Mouse (Mus musculus): ENCODE measurements at regions not wholly inside any gene's neighbourhood (a gene's known extent, or its start where the extent isn't known, plus 50 kb on each side); places are given as distances from the start of the nearest gene placed in this dataset.

DNA sequence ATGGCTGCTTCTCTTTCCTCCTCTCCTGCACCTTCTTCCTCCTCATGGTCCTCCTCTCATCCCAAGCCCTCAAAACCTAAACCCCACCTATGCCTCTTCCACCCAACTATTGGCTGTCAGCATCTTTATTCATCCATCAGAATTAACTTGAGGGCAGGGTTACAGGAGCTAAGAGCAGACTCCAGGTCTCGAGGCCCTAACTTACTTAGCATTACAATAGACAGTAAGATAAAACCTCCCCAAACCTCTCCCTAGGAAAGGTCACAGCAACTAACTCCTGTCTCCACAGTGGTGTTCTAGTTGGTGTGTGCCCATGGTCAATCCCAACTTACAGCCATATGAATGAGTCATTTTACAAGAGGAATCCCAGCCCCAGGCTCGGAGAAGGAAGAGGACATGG lies 88.3 kb upstream of the Rpl38 start:
- TF ChIP-seq POLR2A (IDR thresholded peaks at IDR 0.05; ENCODE audit: borderline replicate concordance, extremely low read depth, low read depth, low read length) (no peak), CTCF (IDR thresholded peaks at IDR 0.05; ENCODE audit: insufficient read depth, low read length) (no peak)
- 71% methylated on average over 2 of the region's 2 CpGs for WGBS
- Histone ChIP-seq H3K4me1 (ENCODE audit: control insufficient read depth, insufficient read depth, low read length) (no peaks in the 10 kb centered on the region), H3K4me3 (replicated peaks; ENCODE audit: extremely low read depth, low read depth, low read length) (no peak overlapping the region)
- DNase-seq: no peak

DNA sequence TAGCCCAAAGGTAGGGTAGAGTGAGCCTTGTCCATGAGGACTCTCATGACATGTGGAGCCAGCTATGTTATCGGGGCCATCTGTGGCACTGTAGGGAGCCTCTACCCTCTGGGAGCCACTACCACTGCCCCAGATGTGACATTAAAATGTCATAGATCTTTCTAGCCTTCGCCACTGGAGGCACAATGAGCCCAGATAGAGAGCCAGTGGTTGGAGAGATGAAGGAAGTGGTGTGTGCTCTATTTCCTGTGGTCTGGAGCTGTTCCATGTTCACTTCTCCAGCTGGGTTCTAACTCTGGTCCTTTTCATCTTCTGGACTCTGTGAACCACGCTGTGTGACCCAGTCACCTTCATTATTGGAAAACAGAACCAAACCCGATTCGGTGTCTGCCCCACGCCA lies 89.8 kb upstream of the Rpl38 start:
- no peak for DNase-seq
- WGBS: 77% methylated on average over 6 of the region's 6 CpGs
- Histone ChIP-seq H3K4me3 (replicated peaks; ENCODE audit: extremely low read depth, low read depth, low read length) (no peak overlapping the region), H3K4me1 (ENCODE audit: control insufficient read depth, insufficient read depth, low read length) (no peaks in the 10 kb centered on the region)
- TF ChIP-seq POLR2A (IDR thresholded peaks at IDR 0.05; ENCODE audit: borderline replicate concordance, extremely low read depth, low read depth, low read length): no peak

GRCm38 (mm10) chr11:114576803-114577202 lies 91.5 kb upstream of the Rpl38 start:
- no peak for TF ChIP-seq POLR2A (IDR thresholded peaks at IDR 0.05; ENCODE audit: borderline replicate concordance, extremely low read depth, low read depth, low read length)
- no peaks in the 10 kb centered on the region for H3K4me1 ChIP-seq (ENCODE audit: control insufficient read depth, insufficient read depth, low read length)
- DNase-seq: no peak
- WGBS: 81% methylated on average over 8 of the region's 8 CpGs
- H3K4me3 ChIP-seq (replicated peaks; ENCODE audit: extremely low read depth, low read depth, low read length): no peak overlapping the region

GRCm38 (mm10) chr11:114571144-114571869 lies 97.0 kb upstream of the Rpl38 start:
- 34% methylated on average over 20 of the region's 20 CpGs for WGBS
- TF ChIP-seq CTCF (IDR thresholded peaks at IDR 0.05; ENCODE audit: insufficient read depth, low read length): no peak
- no peak for TF ChIP-seq POLR2A (IDR thresholded peaks at IDR 0.05; ENCODE audit: borderline replicate concordance, extremely low read depth, low read depth, low read length)
- DNase-seq: no peak
- Histone ChIP-seq H3K4me3 (replicated peaks; ENCODE audit: extremely low read depth, low read depth, low read length) (no peak overlapping the region), H3K4me1 (ENCODE audit: control insufficient read depth, insufficient read depth, low read length) (no peaks in the 10 kb centered on the region)

DNA sequence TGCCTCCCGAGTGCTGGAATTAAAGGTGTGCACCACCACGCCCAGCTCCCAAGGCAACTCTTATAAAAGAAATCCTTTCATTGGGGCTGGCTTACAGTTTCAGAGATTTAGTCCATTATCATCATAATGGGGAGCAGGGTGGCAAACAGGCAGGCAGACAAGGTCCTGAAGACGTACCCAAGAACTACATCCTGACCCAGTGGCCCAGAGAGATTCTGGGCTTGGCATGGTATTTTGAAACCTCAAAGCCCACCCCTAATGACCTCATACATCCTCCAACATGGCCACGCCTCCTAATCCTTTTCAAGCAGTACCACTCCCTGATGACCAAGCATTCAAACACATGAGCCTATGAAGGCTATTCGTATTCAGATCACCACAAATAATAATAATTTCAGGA lies 98.2 kb upstream of the Rpl38 start:
- TF ChIP-seq POLR2A (IDR thresholded peaks at IDR 0.05; ENCODE audit: borderline replicate concordance, extremely low read depth, low read depth, low read length) (no peak), CTCF (IDR thresholded peaks at IDR 0.05; ENCODE audit: insufficient read depth, low read length) (no peak)
- no peaks in the 10 kb centered on the region for H3K4me1 ChIP-seq (ENCODE audit: control insufficient read depth, insufficient read depth, low read length)
- DNase-seq: no peak
- WGBS: 92% methylated on average over 5 of the region's 5 CpGs
- H3K4me3 ChIP-seq (replicated peaks; ENCODE audit: extremely low read depth, low read depth, low read length): no peak overlapping the region

DNA sequence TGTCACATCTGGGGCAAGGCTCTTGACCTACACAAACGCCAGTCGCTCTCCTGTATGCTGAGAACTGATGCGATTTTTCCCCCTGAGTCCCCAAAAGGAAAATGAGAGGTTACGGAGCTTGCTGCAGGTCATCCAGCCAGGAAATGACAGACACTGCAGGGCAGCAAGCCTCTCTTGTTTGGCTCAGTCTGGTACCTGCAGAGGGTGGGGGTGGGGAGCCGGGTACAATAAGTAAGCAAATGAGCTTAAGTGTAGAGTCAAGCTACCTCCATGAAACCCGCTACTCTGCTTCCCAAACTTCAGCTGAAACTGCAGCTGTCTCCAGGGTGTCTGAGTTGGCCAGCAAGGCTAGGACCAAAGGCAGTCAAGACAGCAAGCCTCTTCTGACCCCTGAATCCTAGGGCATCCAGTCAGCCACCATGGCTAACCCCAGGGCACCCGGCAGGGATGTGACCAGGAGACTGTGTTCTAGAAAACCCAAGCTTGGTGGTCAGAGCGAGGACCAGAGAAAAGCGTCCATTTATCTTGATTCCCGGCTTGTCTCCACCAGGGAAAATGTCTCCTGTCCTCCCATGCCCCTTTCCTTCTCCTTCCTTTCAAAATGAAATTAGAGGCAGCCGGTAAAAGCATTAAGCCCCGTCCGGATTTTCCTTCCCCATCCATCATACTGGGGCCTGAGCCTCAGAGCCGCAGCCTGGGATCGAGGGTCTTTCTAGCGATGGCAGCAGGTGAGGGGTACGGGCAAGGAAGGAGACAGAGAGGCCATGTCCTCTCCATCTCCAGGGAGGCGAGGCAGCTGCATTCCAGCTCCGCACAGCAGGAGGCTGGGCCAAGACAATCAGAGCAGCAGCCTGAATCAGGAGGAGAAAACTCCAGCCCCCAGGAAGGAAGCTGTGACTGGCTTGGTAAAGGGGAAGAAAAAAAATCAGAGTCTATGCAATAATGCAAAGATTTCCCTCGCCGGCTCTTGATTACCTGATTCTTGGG lies 100.2 kb upstream of the Rpl38 start:
- H3K4me3 ChIP-seq (replicated peaks; ENCODE audit: extremely low read depth, low read depth, low read length): no peak overlapping the region
- no peak for DNase-seq
- H3K4me1 ChIP-seq (ENCODE audit: control insufficient read depth, insufficient read depth, low read length): no peaks in the 10 kb centered on the region
- 16% methylated on average over 21 of the region's 21 CpGs for WGBS
- no peak for TF ChIP-seq POLR2A (IDR thresholded peaks at IDR 0.05; ENCODE audit: borderline replicate concordance, extremely low read depth, low read depth, low read length)
- no peak for TF ChIP-seq CTCF (IDR thresholded peaks at IDR 0.05; ENCODE audit: insufficient read depth, low read length)

DNA sequence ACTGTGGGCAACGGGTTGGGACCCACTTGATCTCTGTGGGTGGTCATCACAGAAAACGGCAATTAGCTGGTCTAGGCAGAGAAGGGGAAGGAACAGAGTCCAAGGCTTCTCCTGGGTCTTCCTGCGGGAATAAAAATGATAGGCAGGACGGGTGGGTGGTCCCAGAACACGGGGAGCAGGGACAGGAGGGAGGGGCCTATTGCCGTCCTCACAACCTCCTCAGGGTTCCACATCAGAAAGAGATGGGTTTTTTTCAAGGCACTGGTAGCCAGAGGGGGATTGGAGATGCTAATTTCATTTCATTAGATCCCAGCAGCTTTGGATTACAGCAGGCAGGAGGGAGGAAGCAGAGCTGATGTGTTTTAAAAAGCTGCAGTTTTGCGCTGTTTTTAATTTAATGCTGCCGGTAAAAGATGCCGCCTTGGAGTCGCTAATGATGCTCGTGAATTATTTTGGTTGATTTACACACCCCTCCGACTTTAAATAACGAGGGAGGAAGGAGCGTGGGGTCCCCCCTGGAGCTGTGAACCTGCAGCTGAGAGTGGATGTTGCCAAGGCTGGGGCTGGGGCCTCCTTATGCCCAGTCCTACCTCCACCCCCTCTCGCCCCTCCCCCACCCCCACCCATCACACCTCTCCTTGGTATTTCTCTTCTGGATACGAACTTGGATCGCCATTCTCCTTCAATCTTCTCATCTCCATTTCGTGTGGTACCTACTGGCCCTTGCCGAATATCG lies 101.1 kb upstream of the Rpl38 start:
- TF ChIP-seq POLR2A (IDR thresholded peaks at IDR 0.05; ENCODE audit: borderline replicate concordance, extremely low read depth, low read depth, low read length) (no peak), CTCF (IDR thresholded peaks at IDR 0.05; ENCODE audit: insufficient read depth, low read length) (no peak)
- no peak for DNase-seq
- Histone ChIP-seq H3K4me1 (ENCODE audit: control insufficient read depth, insufficient read depth, low read length) (no peaks in the 10 kb centered on the region), H3K4me3 (replicated peaks; ENCODE audit: extremely low read depth, low read depth, low read length) (no peak overlapping the region)
- WGBS: 14% methylated on average over 20 of the region's 20 CpGs

DNA sequence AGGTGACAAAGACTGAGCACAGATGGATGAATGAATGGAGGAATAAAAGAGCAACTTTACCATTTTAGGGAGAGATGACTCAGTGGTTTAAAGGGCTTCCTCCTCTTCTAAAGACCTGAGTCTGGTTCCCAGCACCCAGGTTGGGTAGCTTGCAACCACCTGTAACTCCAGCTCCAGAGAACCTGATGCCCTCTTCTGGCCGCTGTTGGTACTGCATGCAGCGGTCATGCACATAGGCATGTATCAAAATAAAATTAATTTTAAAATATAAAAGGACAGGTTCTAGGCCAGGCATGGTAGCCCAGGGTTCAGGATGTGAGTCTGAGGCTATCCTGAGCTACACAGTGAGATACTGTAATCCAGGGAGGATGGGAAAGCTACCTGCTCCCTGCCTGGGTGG lies 103.4 kb upstream of the Rpl38 start:
- WGBS: 94% methylated on average over 2 of the region's 2 CpGs
- DNase-seq: no peak
- Histone ChIP-seq H3K4me1 (ENCODE audit: control insufficient read depth, insufficient read depth, low read length) (no peaks in the 10 kb centered on the region), H3K4me3 (replicated peaks; ENCODE audit: extremely low read depth, low read depth, low read length) (no peak overlapping the region)
- TF ChIP-seq CTCF (IDR thresholded peaks at IDR 0.05; ENCODE audit: insufficient read depth, low read length) (0 out of 2 replicates have a peak, but pooled peaks have one; percentile 6), POLR2A (IDR thresholded peaks at IDR 0.05; ENCODE audit: borderline replicate concordance, extremely low read depth, low read depth, low read length) (no peak)

DNA sequence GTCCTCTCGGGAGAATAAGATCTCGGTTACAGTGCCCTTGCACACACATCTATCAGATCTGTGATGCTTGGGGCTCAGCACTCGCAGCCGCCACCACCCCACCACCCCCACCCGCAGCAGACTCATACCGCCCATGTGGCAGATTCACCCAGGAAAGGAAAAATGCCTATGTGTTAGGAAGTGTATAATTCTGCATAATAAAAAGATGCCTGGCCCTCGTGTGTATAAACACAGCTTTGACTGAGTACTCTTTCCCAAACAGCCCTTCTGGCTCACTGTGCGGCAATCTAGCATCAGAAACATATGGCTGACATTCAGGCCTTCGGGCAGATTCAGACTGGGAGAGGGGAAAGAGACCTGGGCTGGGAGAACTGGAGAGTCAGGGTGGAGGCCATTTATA lies 105.2 kb upstream of the Rpl38 start:
- no peak for DNase-seq
- WGBS: 82% methylated on average over 9 of the region's 9 CpGs
- TF ChIP-seq CTCF (IDR thresholded peaks at IDR 0.05; ENCODE audit: insufficient read depth, low read length): no peak
- TF ChIP-seq POLR2A (IDR thresholded peaks at IDR 0.05; ENCODE audit: borderline replicate concordance, extremely low read depth, low read depth, low read length): no peak

More for the DNA sequence above, 105.2 kb upstream of the Rpl38 start:
- H3K4me1 ChIP-seq (ENCODE audit: control insufficient read depth, insufficient read depth, low read length): no peaks in the 10 kb centered on the region
- H3K4me3 ChIP-seq (replicated peaks; ENCODE audit: extremely low read depth, low read depth, low read length): no peak overlapping the region

Data from lung, adult 2 months (tissue).